Mouse (Mus musculus): ENCODE data around the gene Prkag2. TPM values are rescaled to one million over a fixed set of nuclear protein-coding genes. Genes with fewer than 3 reads are reported as not detected.

Prkag2 gene
- polyA plus RNA-seq, 1 experiment from 2014 or later, result 4.8 TPM

DNA sequence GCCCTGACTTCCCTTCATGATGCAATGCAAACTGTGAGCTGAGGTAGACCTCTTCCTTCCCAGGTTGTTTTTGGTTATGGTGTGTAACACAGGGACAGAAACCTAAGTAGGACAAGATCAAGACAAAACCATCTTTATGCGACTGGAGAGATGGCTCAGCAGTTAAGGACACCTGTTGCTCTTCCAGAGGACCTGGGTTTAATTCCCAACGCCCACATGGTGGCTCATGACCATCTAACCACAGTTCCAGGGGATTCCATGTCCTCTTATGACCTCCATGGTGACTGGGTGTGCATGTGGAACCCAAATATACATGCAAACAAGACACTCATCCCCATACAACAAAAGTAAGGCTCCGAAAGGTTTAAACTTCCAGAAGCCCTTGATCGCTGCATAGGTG, 171.6 kb downstream of the Prkag2 start:
- no peak overlapping the region for H3K9ac ChIP-seq (ENCODE audit: low read depth, low read length)
- no peaks in the 10 kb centered on the region for H3K27me3 ChIP-seq (ENCODE audit: control insufficient read depth, insufficient read depth, low read depth, low read length)
- H3K4me2 ChIP-seq (ENCODE audit: low read depth, low read length), result no peak overlapping the region
- H3K4me3 ChIP-seq (ENCODE audit: low read depth, low read length), result no peak overlapping the region
- no peak overlapping the region for H3K27ac ChIP-seq (ENCODE audit: low read length)
- H3K4me1 ChIP-seq (ENCODE audit: control insufficient read depth, low read depth, low read length), result peaks cover 27% of the 10 kb centered on the region
- no peaks in the 10 kb centered on the region for H3K36me3 ChIP-seq (ENCODE audit: control insufficient read depth, insufficient read depth)
- ATAC-seq (ENCODE audit: low read depth), result no peak
- WGBS (ENCODE audit: insufficient replicate concordance), result 75% methylated on average over 4 of the region's 4 CpGs
- 0 out of 2 replicates have a peak, but pooled peaks cover 2% of the 10 kb centered on the region for H3K9me3 ChIP-seq (replicated peaks; ENCODE audit: control insufficient read depth, low read length)

DNA sequence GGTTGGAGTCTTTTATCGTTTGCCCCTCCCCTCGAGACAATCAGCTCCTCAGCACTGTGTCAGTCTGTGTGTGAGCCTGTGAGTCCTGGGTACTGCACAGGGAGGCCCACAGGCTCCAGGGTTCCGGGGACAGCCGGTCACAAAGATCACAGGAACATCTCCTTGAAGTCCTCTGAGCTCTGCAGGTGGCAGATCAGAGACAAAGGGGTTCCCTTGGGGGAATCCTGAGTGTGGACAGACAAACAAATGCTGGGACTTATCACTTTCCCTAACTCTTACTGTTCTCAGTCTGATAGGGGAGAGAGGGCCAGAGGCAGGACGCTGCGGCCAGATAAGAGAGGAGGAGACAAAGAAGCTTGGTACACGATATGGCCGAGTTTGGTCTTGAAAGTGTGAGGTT, 172.7 kb downstream of the Prkag2 start:
- peak; percentile 88 for ATAC-seq (ENCODE audit: low read depth)

GRCm38 (mm10) chr5:24919155-24919554, 181.3 kb downstream of the Prkag2 start:
- no peak overlapping the region for H3K4me3 ChIP-seq (ENCODE audit: low read depth, low read length)
- H3K4me1 ChIP-seq (ENCODE audit: control insufficient read depth, low read depth, low read length), result no peaks in the 10 kb centered on the region
- 75% methylated on average over 1 of the region's 1 CpGs for WGBS (ENCODE audit: insufficient replicate concordance)
- 0 out of 2 replicates have a peak, but pooled peaks have one; percentile 27 for ATAC-seq (ENCODE audit: low read depth)
- H3K9me3 ChIP-seq (replicated peaks; ENCODE audit: control insufficient read depth, low read length), result no peaks in the 10 kb centered on the region
- no peak overlapping the region for H3K9ac ChIP-seq (ENCODE audit: low read depth, low read length)
- H3K4me2 ChIP-seq (ENCODE audit: low read depth, low read length), result no peak overlapping the region
- H3K36me3 ChIP-seq (ENCODE audit: control insufficient read depth, insufficient read depth), result no peaks in the 10 kb centered on the region
- H3K27ac ChIP-seq (ENCODE audit: low read length), result no peak overlapping the region
- no peaks in the 10 kb centered on the region for H3K27me3 ChIP-seq (ENCODE audit: control insufficient read depth, insufficient read depth, low read depth, low read length)

More for the DNA sequence above, 172.7 kb downstream of the Prkag2 start:
- no peaks in the 10 kb centered on the region for H3K9me3 ChIP-seq (replicated peaks; ENCODE audit: control insufficient read depth, low read length)
- H3K9ac ChIP-seq (ENCODE audit: low read depth, low read length), result peak overlapping the region; percentile 21; the same call in 1 of the 2 replicates
- no peaks in the 10 kb centered on the region for H3K36me3 ChIP-seq (ENCODE audit: control insufficient read depth, insufficient read depth)
- peaks cover 27% of the 10 kb centered on the region for H3K4me1 ChIP-seq (ENCODE audit: control insufficient read depth, low read depth, low read length)
- 12% methylated on average over 8 of the region's 8 CpGs for WGBS (ENCODE audit: insufficient replicate concordance)
- H3K4me3 ChIP-seq (ENCODE audit: low read depth, low read length), result no peak overlapping the region
- H3K27ac ChIP-seq (ENCODE audit: low read length), result peak overlapping the region; percentile 57
- no peaks in the 10 kb centered on the region for H3K27me3 ChIP-seq (ENCODE audit: control insufficient read depth, insufficient read depth, low read depth, low read length)
- peak overlapping the region; percentile 45 for H3K4me2 ChIP-seq (ENCODE audit: low read depth, low read length)

DNA sequence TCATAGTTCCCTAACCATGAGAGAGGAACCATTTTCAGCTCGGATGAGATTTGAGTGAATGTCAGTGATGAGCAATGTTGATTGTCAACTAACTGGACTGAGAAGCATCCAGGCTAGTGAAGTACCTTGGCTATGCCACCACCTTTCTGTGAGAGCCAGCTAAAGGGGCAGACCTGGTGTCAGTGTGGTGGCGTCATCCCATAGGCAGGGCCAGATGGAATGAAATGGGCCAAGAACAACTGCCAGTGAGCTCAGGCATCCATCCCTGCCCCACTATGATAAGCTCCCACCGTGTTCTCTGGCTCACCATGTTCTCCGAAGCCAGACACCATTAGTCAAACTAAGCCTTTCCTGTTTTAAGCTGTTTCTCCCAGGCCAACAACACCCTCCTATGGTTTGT, 183.9 kb downstream of the Prkag2 start:
- no peaks in the 10 kb centered on the region for H3K4me1 ChIP-seq (ENCODE audit: control insufficient read depth, low read depth, low read length)
- WGBS (ENCODE audit: insufficient replicate concordance), result 52% methylated on average over 4 of the region's 4 CpGs
- H3K27ac ChIP-seq (ENCODE audit: low read length), result no peak overlapping the region
- H3K36me3 ChIP-seq (ENCODE audit: control insufficient read depth, insufficient read depth), result no peaks in the 10 kb centered on the region
- H3K9me3 ChIP-seq (replicated peaks; ENCODE audit: control insufficient read depth, low read length), result no peaks in the 10 kb centered on the region
- no peaks in the 10 kb centered on the region for H3K27me3 ChIP-seq (ENCODE audit: control insufficient read depth, insufficient read depth, low read depth, low read length)
- no peak overlapping the region for H3K4me3 ChIP-seq (ENCODE audit: low read depth, low read length)
- H3K9ac ChIP-seq (ENCODE audit: low read depth, low read length), result no peak overlapping the region
- H3K4me2 ChIP-seq (ENCODE audit: low read depth, low read length), result no peak overlapping the region
- no peak for ATAC-seq (ENCODE audit: low read depth)

DNA sequence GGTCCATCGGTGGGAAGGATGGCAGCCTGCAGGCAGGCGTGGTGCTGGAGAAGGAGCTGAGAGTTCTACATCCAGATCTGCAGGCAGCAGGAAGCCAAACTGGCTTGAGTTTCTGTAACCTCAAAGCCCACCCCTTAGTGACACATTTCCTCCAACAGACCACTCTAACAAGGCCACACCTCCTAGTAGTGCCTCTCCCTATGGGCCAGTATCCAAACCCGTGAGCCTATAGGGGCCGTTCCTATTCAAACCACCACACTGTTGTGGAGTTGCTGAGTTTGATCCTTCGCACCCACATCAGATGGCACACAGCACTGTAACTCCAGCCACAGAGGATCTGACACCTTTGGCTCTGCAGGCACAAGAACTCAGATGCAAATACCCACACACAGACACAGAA, 185.3 kb downstream of the Prkag2 start:
- no peak overlapping the region for H3K9ac ChIP-seq (ENCODE audit: low read depth, low read length)
- H3K4me3 ChIP-seq (ENCODE audit: low read depth, low read length), result no peak overlapping the region
- no peaks in the 10 kb centered on the region for H3K9me3 ChIP-seq (replicated peaks; ENCODE audit: control insufficient read depth, low read length)
- H3K27ac ChIP-seq (ENCODE audit: low read length), result no peak overlapping the region
- WGBS (ENCODE audit: insufficient replicate concordance), result 31% methylated on average over 5 of the region's 5 CpGs
- no peaks in the 10 kb centered on the region for H3K4me1 ChIP-seq (ENCODE audit: control insufficient read depth, low read depth, low read length)
- H3K4me2 ChIP-seq (ENCODE audit: low read depth, low read length), result no peak overlapping the region
- no peaks in the 10 kb centered on the region for H3K36me3 ChIP-seq (ENCODE audit: control insufficient read depth, insufficient read depth)
- ATAC-seq (ENCODE audit: low read depth), result no peak
- H3K27me3 ChIP-seq (ENCODE audit: control insufficient read depth, insufficient read depth, low read depth, low read length), result no peaks in the 10 kb centered on the region

DNA sequence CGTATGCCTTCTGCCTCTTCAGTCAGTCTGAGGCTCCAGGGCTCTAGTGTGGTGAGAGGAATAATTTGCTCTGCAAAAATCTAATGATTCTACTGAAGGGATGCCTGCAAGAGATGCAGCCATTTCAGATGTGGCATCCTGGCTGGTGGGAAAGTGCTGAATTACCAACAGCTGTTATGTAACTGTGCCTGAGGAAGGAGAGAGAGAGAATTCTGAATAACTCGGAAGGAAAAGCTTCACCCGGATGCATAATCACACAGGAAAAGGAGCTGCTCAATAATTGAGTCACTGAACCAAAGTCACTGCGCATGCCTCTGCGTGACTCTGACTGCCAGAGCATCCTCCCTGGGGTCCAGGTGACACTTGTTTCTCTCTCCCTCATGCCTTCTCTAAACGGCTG, 186.8 kb downstream of the Prkag2 start:
- H3K36me3 ChIP-seq (ENCODE audit: control insufficient read depth, insufficient read depth), result no peaks in the 10 kb centered on the region
- H3K4me2 ChIP-seq (ENCODE audit: low read depth, low read length), result no peak overlapping the region
- H3K9me3 ChIP-seq (replicated peaks; ENCODE audit: control insufficient read depth, low read length), result peaks cover 2% of the 10 kb centered on the region; the same call in 1 of the 2 replicates
- ATAC-seq (ENCODE audit: low read depth), result no peak
- H3K27ac ChIP-seq (ENCODE audit: low read length), result no peak overlapping the region
- 70% methylated on average over 6 of the region's 6 CpGs for WGBS (ENCODE audit: insufficient replicate concordance)
- H3K4me3 ChIP-seq (ENCODE audit: low read depth, low read length), result no peak overlapping the region
- peaks cover 3% of the 10 kb centered on the region; the same call in 1 of the 2 replicates for H3K4me1 ChIP-seq (ENCODE audit: control insufficient read depth, low read depth, low read length)
- no peaks in the 10 kb centered on the region for H3K27me3 ChIP-seq (ENCODE audit: control insufficient read depth, insufficient read depth, low read depth, low read length)
- no peak overlapping the region for H3K9ac ChIP-seq (ENCODE audit: low read depth, low read length)

- Histone ChIP-seq H3K27me3 (ENCODE audit: control insufficient read depth, insufficient read depth, low read depth, low read length) (peaks cover 15% of the 10 kb centered on the region), H3K4me2 (ENCODE audit: low read depth, low read length) (peak overlapping the region; percentile 95), H3K4me1 (ENCODE audit: control insufficient read depth, low read depth, low read length) (peaks cover 10% of the 10 kb centered on the region), H3K27ac (ENCODE audit: low read length) (peak overlapping the region; percentile 85), H3K9ac (ENCODE audit: low read depth, low read length) (peak overlapping the region; percentile 64), H3K9me3 (replicated peaks; ENCODE audit: control insufficient read depth, low read length) (peaks cover 2% of the 10 kb centered on the region; the same call in 1 of the 2 replicates), H3K36me3 (ENCODE audit: control insufficient read depth, insufficient read depth) (no peaks in the 10 kb centered on the region), H3K4me3 (ENCODE audit: low read depth, low read length) (peak overlapping the region; percentile 74)
- no peak for ATAC-seq (ENCODE audit: low read depth)
- 10% methylated on average over 16 of the region's 19 CpGs for WGBS (ENCODE audit: insufficient replicate concordance)
These were observed 191.4 kb downstream of the Prkag2 start for GRCm38 (mm10) chr5:24908820-24909716.

- peaks cover 15% of the 10 kb centered on the region for H3K27me3 ChIP-seq (ENCODE audit: control insufficient read depth, insufficient read depth, low read depth, low read length)
- under 1% methylated on average over 70 of the region's 87 CpGs for WGBS (ENCODE audit: insufficient replicate concordance)
- peaks cover 10% of the 10 kb centered on the region for H3K4me1 ChIP-seq (ENCODE audit: control insufficient read depth, low read depth, low read length)
- no peaks in the 10 kb centered on the region for H3K36me3 ChIP-seq (ENCODE audit: control insufficient read depth, insufficient read depth)
- peaks cover 2% of the 10 kb centered on the region; the same call in 1 of the 2 replicates for H3K9me3 ChIP-seq (replicated peaks; ENCODE audit: control insufficient read depth, low read length)
- peak overlapping the region; percentile 64 for H3K9ac ChIP-seq (ENCODE audit: low read depth, low read length)
- peak overlapping the region; percentile 85 for H3K27ac ChIP-seq (ENCODE audit: low read length)
- peak overlapping the region; percentile 95 for H3K4me2 ChIP-seq (ENCODE audit: low read depth, low read length)
- ATAC-seq (ENCODE audit: low read depth), result peak; percentile 88
- H3K4me3 ChIP-seq (ENCODE audit: low read depth, low read length), result peak overlapping the region; percentile 74
These were observed 192.2 kb downstream of the Prkag2 start for GRCm38 (mm10) chr5:24908141-24908819.

Data from liver, embryonic 16.5 days (tissue).